Mouse (Mus musculus) layer of hippocampus, adult 11-12 months (tissue): ENCODE results near the gene Ldlrad3.

Experiments
- DNase-seq: peaks from one replicate; pipeline ENCODE4 v3.0.0; 2022; ENCODE audit warnings: low spot score

Gene Ldlrad3

GRCm38 (mm10) chr2:102144311-102144710 is 41.9 kb downstream of the Ldlrad3 start:
- no peak for DNase-seq

GRCm38 (mm10) chr2:102142654-102143271 is 43.4 kb downstream of the Ldlrad3 start:
- DNase-seq: no peak

- no peak for DNase-seq
Measured at GRCm38 (mm10) chr2:102142197-102142623, 44.0 kb downstream of the Ldlrad3 start.

- DNase-seq: no peak
Measured at GRCm38 (mm10) chr2:102141199-102141598, 45.0 kb downstream of the Ldlrad3 start.

GRCm38 (mm10) chr2:102137922-102138321 is 48.3 kb downstream of the Ldlrad3 start:
- DNase-seq: no peak

- no peak for DNase-seq
Measured at GRCm38 (mm10) chr2:102136184-102136583, 50.0 kb downstream of the Ldlrad3 start.

GRCm38 (mm10) chr2:102134510-102135262 is 51.5 kb downstream of the Ldlrad3 start:
- DNase-seq: peak; percentile 88

- DNase-seq: no peak
Measured at GRCm38 (mm10) chr2:102132945-102133558, 53.1 kb downstream of the Ldlrad3 start.

- peak; percentile 65 for DNase-seq
Measured at GRCm38 (mm10) chr2:102130198-102130845, 55.9 kb downstream of the Ldlrad3 start.

GRCm38 (mm10) chr2:102129235-102129634 is 57.0 kb downstream of the Ldlrad3 start:
- DNase-seq: no peak

- no peak for DNase-seq
Measured at GRCm38 (mm10) chr2:102128500-102129030, 57.6 kb downstream of the Ldlrad3 start.

- DNase-seq: no peak
Measured at GRCm38 (mm10) chr2:102127791-102128387, 58.3 kb downstream of the Ldlrad3 start.

- no peak for DNase-seq
Measured at GRCm38 (mm10) chr2:102127221-102127620, 59.0 kb downstream of the Ldlrad3 start.

GRCm38 (mm10) chr2:102126076-102126475 is 60.1 kb downstream of the Ldlrad3 start:
- no peak for DNase-seq

GRCm38 (mm10) chr2:102125042-102125441 is 61.1 kb downstream of the Ldlrad3 start:
- DNase-seq: no peak

GRCm38 (mm10) chr2:102122146-102122515 is 64.1 kb downstream of the Ldlrad3 start:
- no peak for DNase-seq

- no peak for DNase-seq
Measured at GRCm38 (mm10) chr2:102121440-102122145, 64.6 kb downstream of the Ldlrad3 start.

GRCm38 (mm10) chr2:102119751-102120505 is 66.3 kb downstream of the Ldlrad3 start:
- DNase-seq: no peak

GRCm38 (mm10) chr2:102118988-102119460 is 67.2 kb downstream of the Ldlrad3 start:
- DNase-seq: no peak

GRCm38 (mm10) chr2:102117402-102117760 is 68.8 kb downstream of the Ldlrad3 start:
- no peak for DNase-seq
